Mouse (Mus musculus) brown adipose tissue, adult 24 weeks (tissue): ENCODE results near the gene Notch2. TPM values are rescaled to one million over a fixed set of nuclear protein-coding genes. Genes with fewer than 3 reads are reported as not detected.

Experiments used
- H3K27ac ChIP-seq: fragments of 200-500 bp; replicated peaks from 2 replicates; pipeline ENCODE4 v1.5.1; 2012; ENCODE audit warnings: low read depth, mild to moderate bottlenecking, low read length
- H3K4me1 ChIP-seq: fragments of 200-500 bp; 2 replicates; pipeline ENCODE4 v1.6.1; 2012; ENCODE audit warnings: low read length, mixed read lengths; ENCODE audit not compliant: control insufficient read depth, insufficient read depth, insufficient read length
- H3K4me3 ChIP-seq: fragments of 200-500 bp; 2 replicates; pipeline ENCODE4 v1.5.1; 2012; ENCODE audit warnings: low read depth, mild to moderate bottlenecking, low read length, moderate library complexity; ENCODE audit not compliant: insufficient read depth
- polyA plus RNA-seq: library from polyadenylated mRNA; stranded (reverse); fragments of >200 nt; gene quantifications from 2 replicates; pipeline ENCODE4 v1.2.4, GENCODE M21; 2012; ENCODE audit not compliant: missing spikeins, insufficient read depth, insufficient read length

Notch2 gene
- polyA plus RNA-seq: 7.2 and 8.1 TPM in 2 replicates

GRCm38 (mm10) chr3:98013401-98014281 is at the start of gene Notch2:
Gene Notch2 (plus strand): TSS chr3:98013527.
- peak within 1 kb of the TSS; percentile 94 for H3K4me3 ChIP-seq
- peaks cover 5% of the 10 kb centered on the region; the same call in 1 of the 2 replicates for H3K4me1 ChIP-seq
- H3K27ac ChIP-seq: peak within 1 kb of the TSS; percentile 67

- 0 out of 2 replicates have a peak overlapping the region, but pooled peaks have one; percentile 33 for H3K27ac ChIP-seq
- H3K4me1 ChIP-seq: peaks cover 4% of the 10 kb centered on the region; the same call in 1 of the 2 replicates
- H3K4me3 ChIP-seq: no peak overlapping the region
Measured at GRCm38 (mm10) chr3:97964878-97965353, 48.4 kb upstream of the Notch2 start.

- peaks cover 4% of the 10 kb centered on the region; the same call in 1 of the 2 replicates for H3K4me1 ChIP-seq
- H3K27ac ChIP-seq: no peak overlapping the region
- no peak overlapping the region for H3K4me3 ChIP-seq
Measured at GRCm38 (mm10) chr3:97967627-97968026, 45.7 kb upstream of the Notch2 start.

- Histone ChIP-seq H3K4me3 (no peak overlapping the region), H3K27ac (no peak overlapping the region), H3K4me1 (peaks cover 4% of the 10 kb centered on the region; the same call in 1 of the 2 replicates)
Measured at GRCm38 (mm10) chr3:97968191-97968590, 45.1 kb upstream of the Notch2 start.

- no peak overlapping the region for H3K27ac ChIP-seq
- H3K4me1 ChIP-seq: peaks cover 4% of the 10 kb centered on the region; the same call in 1 of the 2 replicates
- H3K4me3 ChIP-seq: no peak overlapping the region
Measured at GRCm38 (mm10) chr3:97969019-97969418, 44.3 kb upstream of the Notch2 start.

- H3K27ac ChIP-seq: no peak overlapping the region
- H3K4me3 ChIP-seq: no peak overlapping the region
- H3K4me1 ChIP-seq: no peaks in the 10 kb centered on the region
Measured at GRCm38 (mm10) chr3:97971117-97971516, 42.2 kb upstream of the Notch2 start.

GRCm38 (mm10) chr3:97972200-97972599 is 41.1 kb upstream of the Notch2 start:
- Histone ChIP-seq H3K4me3 (no peak overlapping the region), H3K4me1 (no peaks in the 10 kb centered on the region), H3K27ac (no peak overlapping the region)

- no peak overlapping the region for H3K27ac ChIP-seq
- H3K4me1 ChIP-seq: no peaks in the 10 kb centered on the region
- no peak overlapping the region for H3K4me3 ChIP-seq
Measured at GRCm38 (mm10) chr3:97972707-97973106, 40.6 kb upstream of the Notch2 start.

- Histone ChIP-seq H3K27ac (no peak overlapping the region), H3K4me3 (no peak overlapping the region), H3K4me1 (no peaks in the 10 kb centered on the region)
Measured at GRCm38 (mm10) chr3:97973306-97973705, 40.0 kb upstream of the Notch2 start.

- Histone ChIP-seq H3K4me1 (no peaks in the 10 kb centered on the region), H3K27ac (no peak overlapping the region), H3K4me3 (no peak overlapping the region)
Measured at GRCm38 (mm10) chr3:97974197-97974770, 39.0 kb upstream of the Notch2 start.

- no peaks in the 10 kb centered on the region for H3K4me1 ChIP-seq
- H3K27ac ChIP-seq: no peak overlapping the region
- H3K4me3 ChIP-seq: no peak overlapping the region
Measured at GRCm38 (mm10) chr3:97976706-97977105, 36.6 kb upstream of the Notch2 start.

- no peak overlapping the region for H3K4me3 ChIP-seq
- no peak overlapping the region for H3K27ac ChIP-seq
- H3K4me1 ChIP-seq: no peaks in the 10 kb centered on the region
Measured at GRCm38 (mm10) chr3:97978710-97979109, 34.6 kb upstream of the Notch2 start.

- Histone ChIP-seq H3K4me3 (no peak overlapping the region), H3K27ac (no peak overlapping the region), H3K4me1 (no peaks in the 10 kb centered on the region)
Measured at GRCm38 (mm10) chr3:97980683-97981327, 32.5 kb upstream of the Notch2 start.

GRCm38 (mm10) chr3:97981376-97981906 is 31.9 kb upstream of the Notch2 start:
- Histone ChIP-seq H3K27ac (no peak overlapping the region), H3K4me1 (no peaks in the 10 kb centered on the region), H3K4me3 (no peak overlapping the region)
